Mouse (Mus musculus): ENCODE results near the gene Psmd11. TPM values are rescaled to one million over a fixed set of nuclear protein-coding genes. Genes with fewer than 3 reads are reported as not detected.

Gene Psmd11
- polyA plus RNA-seq (2012; rRNA removed): 7.0 and 8.8 TPM in 2 replicates

DNA sequence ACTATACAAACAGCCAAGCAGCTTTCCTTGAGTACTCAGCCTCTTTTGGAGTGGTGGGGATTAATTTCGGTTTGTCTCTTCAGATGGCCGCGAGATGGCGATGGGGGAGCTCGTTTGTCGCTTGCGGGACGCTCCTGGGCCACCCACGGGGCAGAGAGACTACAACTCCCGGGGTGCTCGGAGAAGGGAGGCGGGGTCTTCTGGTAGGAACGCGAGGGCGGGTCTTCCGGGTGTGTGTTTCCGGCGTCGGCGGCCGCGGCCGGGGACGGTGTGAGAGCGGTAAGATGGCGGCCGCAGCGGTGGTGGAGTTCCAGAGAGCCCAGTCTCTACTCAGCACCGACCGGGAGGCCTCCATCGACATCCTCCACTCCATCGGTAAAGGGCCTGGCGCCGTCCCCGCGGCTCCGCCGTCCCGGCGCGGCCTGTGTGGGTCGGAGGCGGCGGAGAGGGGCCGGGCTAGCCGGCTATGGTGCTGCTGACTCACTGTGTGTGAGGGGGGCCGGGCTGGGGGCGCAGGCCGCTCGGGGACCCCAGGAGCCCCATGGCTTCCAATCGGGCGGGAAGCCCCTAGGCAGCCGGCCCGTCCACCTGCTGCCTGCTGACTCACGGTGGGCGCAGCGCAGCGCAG, at the start of gene Psmd11:
Gene Psmd11 (plus strand): TSS at position 235 of the 628 bp plus-strand sequence.

GRCm38 (mm10) chr11:80383019-80383625, 45.3 kb upstream of the Psmd11 start, which contains the start of gene Zfp207:
Zfp207 (plus strand) TSS chr11:80383279.

DNA sequence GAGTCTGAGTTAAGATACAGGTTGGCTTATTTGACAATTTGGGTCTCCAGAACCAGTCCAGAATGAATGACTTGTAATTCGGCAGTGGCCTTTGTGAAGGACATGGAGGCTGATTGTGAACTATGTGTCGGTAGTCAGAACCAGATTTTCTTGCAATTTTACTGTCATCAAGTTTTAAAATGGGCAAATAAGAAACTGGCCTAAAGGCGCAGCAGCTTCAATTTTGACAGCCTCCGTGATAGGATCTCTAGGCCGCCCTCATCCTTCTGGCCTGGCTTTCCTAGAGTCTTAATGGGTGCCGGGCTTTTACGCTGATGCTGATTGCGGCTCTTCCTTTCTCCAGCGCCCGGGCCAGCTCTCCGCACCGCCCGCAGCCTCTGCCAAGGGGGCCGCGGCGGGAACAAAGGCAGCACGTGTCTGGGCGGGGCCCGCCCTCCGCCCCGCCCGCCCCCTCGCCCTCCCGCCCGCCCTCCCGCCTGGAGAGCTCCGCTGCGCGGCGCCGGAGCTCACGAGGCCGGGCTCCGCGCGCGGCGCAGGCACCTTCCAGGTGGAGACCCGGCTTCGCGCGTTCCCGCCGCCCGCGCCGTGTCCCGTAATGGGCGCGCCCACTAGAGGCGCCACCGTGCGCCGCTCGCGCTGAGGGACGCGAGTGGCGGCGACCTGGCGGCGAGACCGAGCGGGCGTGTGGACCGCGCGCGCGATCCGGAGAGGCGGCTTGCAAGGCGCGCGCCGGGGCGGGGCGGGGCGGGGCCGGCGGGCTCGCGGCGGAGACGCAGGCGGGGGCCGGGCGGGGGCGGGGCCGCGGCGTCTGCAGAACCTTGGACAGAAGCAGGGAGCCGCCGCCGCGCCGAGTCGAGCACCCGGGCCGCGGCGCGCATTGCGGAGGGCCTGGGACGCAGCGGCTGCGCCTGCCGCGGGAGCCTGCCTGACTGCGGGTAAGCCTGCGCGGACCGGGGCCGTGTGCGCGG, 48.1 kb downstream of the Psmd11 start, which contains the start of gene Cdk5r1:
Gene Cdk5r1 (plus strand): TSS at position 802 of the 968 bp plus-strand sequence.

Other genes with a start within 250 kb of the Psmd11 start
- gene Rnf135, start 244.8 kb upstream of the Psmd11 start, polyA plus RNA-seq (2012; rRNA removed): 1.9 and 2.2 TPM in 2 replicates
- 1.5 and 2.1 TPM in 2 replicates for gene Rhot1, start 219.6 kb upstream of the Psmd11 start, polyA plus RNA-seq (2012; rRNA removed)
- 1.0 and 1.3 TPM in 2 replicates for gene Rhbdl3, start 127.7 kb upstream of the Psmd11 start, polyA plus RNA-seq (2012; rRNA removed)
- gene 5730455P16Rik, start 50.6 kb upstream of the Psmd11 start, polyA plus RNA-seq (2012; rRNA removed): 0.41 and 0.74 TPM in 2 replicates
- gene Zfp207, start 45.3 kb upstream of the Psmd11 start, polyA plus RNA-seq (2012; rRNA removed): 24.1 and 27.3 TPM in 2 replicates
- gene Cdk5r1, start 48.4 kb downstream of the Psmd11 start, polyA plus RNA-seq (2012; rRNA removed): 0.77 and 0.83 TPM in 2 replicates